Mouse (Mus musculus) lung, adult 2 months (tissue): Measurements from ENCODE around the gene Naa20.

Experiments used
- CTCF ChIP-seq: fragments of 200-500 bp; IDR thresholded peaks from 2 replicates; pipeline ENCODE4 v1.5.1; 2011; ENCODE audit warnings: mild to moderate bottlenecking, low read length, control low read depth; ENCODE audit not compliant: insufficient read depth
- POLR2A ChIP-seq: fragments of 200-500 bp; IDR thresholded peaks from 2 replicates; pipeline ENCODE4 v1.6.1; 2011; ENCODE audit warnings: low read depth, mild to moderate bottlenecking, control low read depth, low read length, borderline replicate concordance; ENCODE audit errors: extremely low read depth

DNA sequence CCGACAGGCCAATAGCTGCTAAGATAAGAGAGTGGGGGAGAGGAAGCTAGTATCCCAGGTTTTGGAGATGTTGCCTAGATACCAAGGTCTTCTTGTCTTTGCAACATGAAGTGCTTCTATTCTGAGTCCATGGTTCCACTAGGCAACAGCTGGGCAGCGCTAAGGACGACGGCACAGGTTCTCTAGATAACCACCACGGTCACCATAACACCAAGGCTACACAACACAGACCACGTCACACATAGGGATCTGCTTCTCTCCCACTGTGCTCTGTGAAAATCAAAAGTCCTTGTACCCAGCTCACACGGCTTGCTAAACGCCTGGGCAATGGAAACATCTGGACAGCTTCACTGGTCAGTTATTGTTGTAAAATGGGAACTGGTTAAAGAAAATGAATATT lies 35.1 kb downstream of the Naa20 start:
- TF ChIP-seq CTCF (no peak), POLR2A (no peak)
